Mouse (Mus musculus) brain, embryonic 14.5 days (tissue): ENCODE results near the gene Tcf20.

ENCODE experiments used
- CTCF ChIP-seq: fragments of 200-500 bp; IDR thresholded peaks from 2 replicates; pipeline ENCODE4 v1.5.1; 2012; ENCODE audit warnings: inconsistent platforms, mild to moderate bottlenecking, moderate library complexity, borderline replicate concordance; ENCODE audit not compliant: insufficient read depth, insufficient read length; ENCODE audit errors: extremely low read depth
- POLR2A ChIP-seq: fragments of 200-500 bp; IDR thresholded peaks from 2 replicates; pipeline ENCODE4 v1.6.1; 2012; ENCODE audit warnings: mild to moderate bottlenecking, inconsistent platforms, borderline replicate concordance; ENCODE audit not compliant: poor library complexity, insufficient read depth, insufficient read length, severe bottlenecking; ENCODE audit errors: extremely low read depth

DNA sequence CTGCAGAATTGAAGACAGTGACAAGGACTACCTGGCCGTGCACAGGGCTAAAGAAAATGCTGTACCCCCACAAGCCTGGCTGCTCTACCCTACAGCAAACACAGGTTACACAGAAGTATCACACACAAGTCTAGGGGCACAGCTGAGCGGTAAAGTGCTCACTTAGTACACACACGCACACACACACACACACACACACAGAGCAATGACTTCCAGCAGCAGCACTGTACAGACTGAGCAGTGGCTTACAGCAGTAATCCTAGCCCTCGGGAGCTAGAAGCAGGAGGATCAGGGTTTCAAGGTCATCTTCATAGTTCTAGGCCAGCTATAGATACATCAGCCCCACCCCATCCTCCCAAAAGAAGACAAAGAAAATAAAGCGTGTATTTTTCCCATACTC is 33.6 kb downstream of the Tcf20 start:
- TF ChIP-seq POLR2A: no peak
- TF ChIP-seq CTCF: no peak
